ENCODE assay signal across 24 mouse cellular contexts in genomic region chr13:52190256-52190655, GRCm38 (mm10).
DNase-seq lines count a peak whose midpoint lies in the region; ATAC-seq and TF ChIP-seq lines count a peak whose summit lies in the region.
"Had no signal": no experiment of that assay in that cellular context is flagged by ENCODE, and none has a peak within 500 bp of the region (broad histone marks: within the 10 kb centered on the region; RNA-seq: fewer than 3 reads in every experiment).

No protein-coding gene starts in this region.

- no peak overlapping the region for H3K4me2 ChIP-seq in intestine, embryonic 16.5 days (ENCODE audit: low read depth, low read length)
- H3K4me2 ChIP-seq in hindbrain, embryonic 16.5 days (ENCODE audit: low read length), result no peak overlapping the region
- H3K4me2 ChIP-seq: forebrain, embryonic 13.5 days; heart, embryonic 13.5 days; hindbrain, embryonic 12.5 days had no signal

- 49% methylated on average over 9 of the region's 9 CpGs for WGBS in intestine, embryonic 16.5 days
- 77% methylated on average over 9 of the region's 9 CpGs for WGBS in hindbrain, embryonic 16.5 days

- no peak overlapping the region for H3K27ac ChIP-seq in intestine, embryonic 16.5 days (ENCODE audit: low read length)
- no peak overlapping the region for H3K27ac ChIP-seq in hindbrain, embryonic 16.5 days (ENCODE audit: low read depth, low read length)
- H3K27ac ChIP-seq: embryonic facial prominence, embryonic 10.5 days; forebrain, embryonic 13.5 days; heart, embryonic 13.5 days; hindbrain, embryonic 12.5 days; hindbrain, postnatal 0 days had no signal

- no peak overlapping the region for H3K9ac ChIP-seq in intestine, embryonic 16.5 days (ENCODE audit: low read depth, low read length)
- no peak overlapping the region for H3K9ac ChIP-seq in hindbrain, embryonic 16.5 days (ENCODE audit: low read depth, low read length)
- H3K9ac ChIP-seq: forebrain, embryonic 13.5 days; forebrain, postnatal 0 days; heart, embryonic 13.5 days; hindbrain, embryonic 12.5 days had no signal

- H3K4me1 ChIP-seq in E14TG2a.4 (replicated peaks; ENCODE audit: low read depth, low read length), result peaks cover 71% of the 10 kb centered on the region
- H3K4me1 ChIP-seq in intestine, embryonic 16.5 days (ENCODE audit: control insufficient read depth, insufficient read depth, low read length), result no peaks in the 10 kb centered on the region
- no peaks in the 10 kb centered on the region for H3K4me1 ChIP-seq in hindbrain, embryonic 16.5 days (ENCODE audit: control insufficient read depth, insufficient read depth, low read depth, low read length)

- intact Hi-C loops in heart, postnatal 10 days (cut with DNase I), result no loop called here

- H3K36me3 ChIP-seq in E14TG2a.4 (ENCODE audit: insufficient read depth, low read length), result no peaks in the 10 kb centered on the region
- no peaks in the 10 kb centered on the region for H3K36me3 ChIP-seq in intestine, embryonic 16.5 days (ENCODE audit: control insufficient read depth, insufficient read depth, low read length)
- no peaks in the 10 kb centered on the region for H3K36me3 ChIP-seq in hindbrain, embryonic 16.5 days (ENCODE audit: control insufficient read depth, insufficient read depth, low read length)
- H3K36me3 ChIP-seq: embryonic facial prominence, embryonic 10.5 days; G1E; heart, embryonic 13.5 days; hindbrain, embryonic 12.5 days had no signal

- no peak for TF ChIP-seq CTCF in E14TG2a.4 (conservative IDR thresholded peaks at IDR 0.05; ENCODE audit: low read length)

- peak; percentile 26; the same call in 1 of the 2 replicates for ATAC-seq in intestine, embryonic 16.5 days
- ATAC-seq in hindbrain, embryonic 16.5 days, result no peak
- ATAC-seq: activated CD4-positive, CD25-positive, alpha-beta regulatory T cell, adult 4 months; forebrain, embryonic 13.5 days; forebrain, postnatal 0 days; hindbrain, postnatal 0 days had no signal

- no peaks in the 10 kb centered on the region for H3K27me3 ChIP-seq in E14TG2a.4 (ENCODE audit: insufficient read depth, low read length)
- H3K27me3 ChIP-seq in intestine, embryonic 16.5 days (replicated peaks; ENCODE audit: control insufficient read depth, insufficient read depth, low read length), result no peaks in the 10 kb centered on the region
- no peaks in the 10 kb centered on the region for H3K27me3 ChIP-seq in hindbrain, embryonic 16.5 days (replicated peaks; ENCODE audit: control insufficient read depth, insufficient read depth, low read length)
- H3K27me3 ChIP-seq: CH12.LX; forebrain, embryonic 13.5 days; heart, embryonic 13.5 days had no signal

- H3K4me3 ChIP-seq in E14TG2a.4 (replicated peaks; ENCODE audit: low read length), result 0 out of 2 replicates have a peak overlapping the region, but pooled peaks have one; percentile 10
- H3K4me3 ChIP-seq in intestine, embryonic 16.5 days (ENCODE audit: low read length), result no peak overlapping the region
- no peak overlapping the region for H3K4me3 ChIP-seq in hindbrain, embryonic 16.5 days (ENCODE audit: low read length)
- H3K4me3 ChIP-seq: embryonic facial prominence, embryonic 10.5 days; forebrain, embryonic 13.5 days; heart, embryonic 13.5 days; hindbrain, embryonic 12.5 days had no signal

- no peaks in the 10 kb centered on the region for H3K9me3 ChIP-seq in E14TG2a.4 (ENCODE audit: low read length)
- H3K9me3 ChIP-seq in intestine, embryonic 16.5 days (ENCODE audit: control insufficient read depth, low read length), result no peaks in the 10 kb centered on the region
- H3K9me3 ChIP-seq in hindbrain, embryonic 16.5 days (ENCODE audit: control insufficient read depth, low read length), result no peaks in the 10 kb centered on the region
- H3K9me3 ChIP-seq: embryonic facial prominence, embryonic 10.5 days; forebrain, embryonic 13.5 days; G1E; heart, embryonic 13.5 days; hindbrain, embryonic 12.5 days had no signal

- peak; percentile 41 for DNase-seq in adrenal gland, adult 8-10 months
- no peak for DNase-seq in adrenal gland, postnatal 25 days
- DNase-seq in R1 (ENCODE audit: low read depth, low spot score), result peak; percentile 51
- no peak for DNase-seq in heart, postnatal 10 days
- no peak for DNase-seq in frontal cortex, postnatal 25 days (ENCODE audit: low spot score in 2 of 2)
- DNase-seq: cerebellum, adult 2 months; cerebellum, postnatal 10 days; forebrain, postnatal 0 days; gastrocnemius, postnatal 36 days; heart, adult 11 months; heart, postnatal 4 days; kidney, adult 11 months; kidney, adult 9 months had no signal

Comparison
In these comparisons a context has a peak if more than half of its experiments do, and no peak if none do; other contexts are left out.
1. DNase-seq: peak in adrenal gland, adult 8-10 months (single experiment) and R1 (single experiment); none in adrenal gland, postnatal 25 days (single experiment), heart, postnatal 10 days (0 of 2) and frontal cortex, postnatal 25 days (0 of 2).